Mouse (Mus musculus) spleen, adult 2 months (tissue): ENCODE results near the gene Pdxdc1. TPM values are rescaled to one million over a fixed set of nuclear protein-coding genes. Genes with fewer than 3 reads are reported as not detected.
A peak's percentile ranks its signal among the peaks of the same experiment; 100 is the strongest.
"Not testable (repeated sequence)": the region's sequence is repeated elsewhere in the genome, so short reads cannot be mapped to it uniquely, and the experiment has no call there.

Experiments used
- DNase-seq, 2 experiments: peaks; one replicate each; pipeline versions ENCODE4 v3.0.0 to v3.0.0-alpha.2; 2012 to 2021; ENCODE audit warnings: low spot score in 2 of 2, low read depth in 1 of 2
- H3K27ac ChIP-seq: fragments of 200-500 bp; 2 replicates; pipeline ENCODE4 v1.5.1; 2012; ENCODE audit warnings: low read length, inconsistent platforms; ENCODE audit not compliant: insufficient read depth
- H3K27me3 ChIP-seq: fragments of 200-500 bp; 2 replicates; pipeline ENCODE4 v1.6.1; 2012; ENCODE audit warnings: mild to moderate bottlenecking, moderate library complexity, low read length, inconsistent platforms; ENCODE audit not compliant: control insufficient read depth, insufficient read depth
- H3K36me3 ChIP-seq: fragments of 200-500 bp; 2 replicates; pipeline ENCODE4 v1.6.1; 2012; ENCODE audit warnings: mild to moderate bottlenecking, low read length, inconsistent platforms; ENCODE audit not compliant: control insufficient read depth, insufficient read depth
- H3K4me1 ChIP-seq: fragments of 200-500 bp; 2 replicates; pipeline ENCODE4 v1.6.1; 2011; ENCODE audit warnings: inconsistent platforms; ENCODE audit not compliant: control insufficient read depth, insufficient read depth, insufficient read length
- H3K4me3 ChIP-seq: fragments of 200-500 bp; 2 replicates; pipeline ENCODE4 v1.5.1; 2011; ENCODE audit warnings: mild to moderate bottlenecking, inconsistent platforms; ENCODE audit not compliant: insufficient read depth, insufficient read length; ENCODE audit errors: extremely low read depth
- CTCF ChIP-seq: fragments of 200-500 bp; IDR thresholded peaks from 2 replicates; pipeline ENCODE4 v1.5.1; 2011; ENCODE audit warnings: mild to moderate bottlenecking, inconsistent platforms; ENCODE audit not compliant: insufficient read depth, insufficient read length, insufficient replicate concordance; ENCODE audit errors: extremely low read depth
- POLR2A ChIP-seq: fragments of 200-500 bp; IDR thresholded peaks from 2 replicates; pipeline ENCODE4 v1.6.1; 2011; ENCODE audit warnings: low read depth, low read length, inconsistent platforms
- WGBS: fragments of 180-500 bp; shearing (Covaris S2); methylation state at CpG from one replicate; pipeline ENCODE4 v1.1.7; 2018; 5-methylcytosine and 5-hydroxymethylcytosine counted together
- polyA plus RNA-seq: library from polyadenylated mRNA; depleted of rRNA; stranded (reverse); fragments of >200 nt; gene quantifications from 2 replicates; pipeline ENCODE4 v1.2.3, GENCODE M21; 2012; rRNA removed

Pdxdc1 gene
- polyA plus RNA-seq, 1 experiment = 34.7 TPM

DNA sequence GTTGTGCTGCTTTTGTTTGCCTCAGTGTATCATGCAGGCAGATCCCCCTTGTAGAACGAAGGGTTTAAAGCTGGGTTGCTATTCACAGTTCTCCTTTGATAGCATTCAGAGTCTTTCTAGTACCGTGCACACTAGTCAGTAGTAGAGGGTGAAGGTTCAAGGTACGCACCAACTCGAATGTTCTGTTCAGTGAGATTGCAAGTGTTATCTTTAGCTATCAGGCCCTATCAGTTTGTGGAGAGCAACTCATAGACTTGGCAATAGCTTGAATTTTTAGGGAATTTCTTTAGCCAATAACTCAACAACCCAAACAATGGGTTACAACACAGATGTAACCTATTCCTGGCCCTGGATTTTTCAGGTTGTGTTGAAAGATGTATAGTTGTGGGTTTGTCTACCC, 101.7 kb downstream of the Pdxdc1 start:
- TF ChIP-seq CTCF (no peak), POLR2A (no peak)
- DNase-seq = no peak
- Histone ChIP-seq H3K36me3 (peaks cover 34% of the 10 kb centered on the region), H3K4me3 (no peak overlapping the region), H3K27me3 (no peaks in the 10 kb centered on the region), H3K4me1 (peaks cover 1% of the 10 kb centered on the region; the same call in 1 of the 2 replicates), H3K27ac (no peak overlapping the region)
- WGBS = 95% methylated on average over 4 of the region's 4 CpGs

- Histone ChIP-seq H3K27ac (peak overlapping the region; percentile 68), H3K27me3 (no peaks in the 10 kb centered on the region), H3K36me3 (peaks cover 27% of the 10 kb centered on the region), H3K4me1 (peaks cover 3% of the 10 kb centered on the region), H3K4me3 (no peak overlapping the region)
- peak; percentile 14 to 46 for DNase-seq
- WGBS = 33% methylated on average over 5 of the region's 5 CpGs
- TF ChIP-seq POLR2A = no peak
- TF ChIP-seq CTCF = no peak
These were observed 106.2 kb downstream of the Pdxdc1 start for GRCm38 (mm10) chr16:13796746-13797175.

DNA sequence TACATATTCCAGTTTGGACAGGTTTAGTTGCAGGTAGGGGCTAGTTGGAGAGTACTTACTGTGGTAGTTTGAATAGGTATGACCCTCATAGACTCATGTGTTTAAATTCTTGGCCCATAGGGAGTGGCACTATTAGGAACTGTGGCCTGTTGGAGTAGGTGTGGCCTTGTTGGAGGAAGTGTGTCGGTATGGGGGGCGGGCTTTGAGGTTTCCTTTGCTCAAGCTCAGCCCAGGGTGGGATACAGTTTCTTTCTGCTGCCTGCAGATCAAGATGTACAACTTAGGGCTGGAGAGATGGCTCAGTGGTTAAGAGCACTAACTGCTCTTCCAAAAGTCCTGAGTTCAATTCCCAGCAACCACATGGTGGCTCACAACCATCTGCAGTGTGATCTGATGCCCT, 109.5 kb downstream of the Pdxdc1 start:
- H3K4me1 ChIP-seq, H3K27ac ChIP-seq, H3K27me3 ChIP-seq, DNase-seq, H3K4me3 ChIP-seq: not testable (repeated sequence)
- WGBS = 72% methylated on average over 2 of the region's 2 CpGs
- H3K36me3 ChIP-seq = peaks cover 25% of the 10 kb centered on the region

DNA sequence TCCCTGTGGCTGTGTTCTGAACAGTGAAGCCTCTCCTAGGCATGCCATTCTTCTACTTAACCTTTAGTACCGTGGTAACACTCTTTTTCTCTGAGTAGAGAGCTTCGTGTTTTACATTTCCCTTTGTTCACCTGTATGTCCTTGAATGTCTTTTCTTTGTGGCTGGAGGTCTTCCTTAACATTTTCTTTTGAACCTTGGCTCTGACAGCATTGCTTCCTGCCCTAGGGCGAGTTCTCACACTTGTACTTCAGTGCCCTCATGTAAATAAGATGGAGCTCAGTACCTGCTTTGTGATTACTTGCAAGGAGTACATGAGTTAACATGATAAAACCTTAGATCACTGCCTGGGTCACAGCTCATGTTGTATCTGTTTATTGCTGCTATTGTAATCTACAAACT, 117.0 kb downstream of the Pdxdc1 start:
- WGBS = 79% methylated on average over 3 of the region's 3 CpGs
- peaks cover 27% of the 10 kb centered on the region for H3K36me3 ChIP-seq
- TF ChIP-seq CTCF = no peak

More for the DNA sequence above, 117.0 kb downstream of the Pdxdc1 start:
- no peaks in the 10 kb centered on the region for H3K27me3 ChIP-seq
- DNase-seq = no peak
- peaks cover 7% of the 10 kb centered on the region; the same call in 1 of the 2 replicates for H3K4me1 ChIP-seq
- H3K27ac ChIP-seq = no peak overlapping the region
- no peak overlapping the region for H3K4me3 ChIP-seq

Other genes with a start within 250 kb of the Pdxdc1 start
- 8.8 and 9.9 TPM in 2 replicates for gene Parn, start 235.0 kb downstream of the Pdxdc1 start, polyA plus RNA-seq
- 15.6 and 18.1 TPM in 2 replicates for gene Bfar, start 231.3 kb downstream of the Pdxdc1 start, polyA plus RNA-seq
- gene 3110001I22Rik, start 231.2 kb downstream of the Pdxdc1 start, polyA plus RNA-seq = 0.93 and 0.97 TPM in 2 replicates
- 0.12 and 0.23 TPM in 2 replicates for gene Pla2g10, start 172.1 kb downstream of the Pdxdc1 start, polyA plus RNA-seq
- gene Rrn3, start 122.4 kb downstream of the Pdxdc1 start, polyA plus RNA-seq = 5.9 and 6.0 TPM in 2 replicates
- gene Ntan1, start 84.3 kb downstream of the Pdxdc1 start, polyA plus RNA-seq = 42.8 and 48.7 TPM in 2 replicates
- gene Mpv17l, start within 50 bp of the Pdxdc1 start, polyA plus RNA-seq = 0.30 and 0.95 TPM in 2 replicates
- gene 2900011O08Rik, start 83.5 kb upstream of the Pdxdc1 start, polyA plus RNA-seq = not detected in 2 replicates
- 0.13 TPM in 1 of 2 replicates, not detected in the other for gene Ifitm7, start 83.8 kb upstream of the Pdxdc1 start, polyA plus RNA-seq